Mouse (Mus musculus) lung, embryonic 16.5 days (tissue): ENCODE measurements around the gene Btbd9. TPM values are rescaled to one million over a fixed set of nuclear protein-coding genes. Genes with fewer than 3 reads are reported as not detected.
A peak's percentile ranks its signal among the peaks of the same experiment; 100 is the strongest.

Experiments
- ATAC-seq: fragments of 200-750 bp; cut with Nextera tagmentation; 2 replicates; pipeline ENCODE4 v1.8.0; 2017; ENCODE audit warnings: low read depth, mild to moderate bottlenecking, moderate library complexity
- H3K27ac ChIP-seq: fragments of 300-500 bp; sonication (generic); 2 replicates; pipeline ENCODE4 v1.5.1; 2014; ENCODE audit warnings: mild to moderate bottlenecking, control low read depth, low read length
- H3K27me3 ChIP-seq: fragments of 300-500 bp; sonication (generic); 2 replicates; pipeline ENCODE4 v1.6.1; 2014; ENCODE audit warnings: low read depth, low read length, mixed read lengths; ENCODE audit not compliant: control insufficient read depth, insufficient read depth
- H3K36me3 ChIP-seq: fragments of 300-500 bp; sonication (generic); 2 replicates; pipeline ENCODE4 v1.6.1; 2014; ENCODE audit warnings: low read length; ENCODE audit not compliant: control insufficient read depth, insufficient read depth
- H3K4me1 ChIP-seq: fragments of 300-500 bp; sonication (generic); replicated peaks from 2 replicates; pipeline ENCODE4 v1.6.1; 2014; ENCODE audit warnings: low read length, mixed read lengths; ENCODE audit not compliant: control insufficient read depth, insufficient read depth
- H3K4me2 ChIP-seq: fragments of 300-500 bp; sonication (generic); 2 replicates; pipeline ENCODE4 v1.6.1; 2014; ENCODE audit warnings: low read depth, low read length, control low read depth
- H3K4me3 ChIP-seq: fragments of 300-500 bp; sonication (generic); 2 replicates; pipeline ENCODE4 v1.5.1; 2014; ENCODE audit warnings: mild to moderate bottlenecking, low read length, control low read depth
- H3K9ac ChIP-seq: fragments of 300-500 bp; sonication (generic); 2 replicates; pipeline ENCODE4 v1.6.1; 2014; ENCODE audit warnings: low read length, control low read depth
- H3K9me3 ChIP-seq: fragments of 300-500 bp; sonication (generic); 2 replicates; pipeline ENCODE4 v1.6.1; 2016; ENCODE audit warnings: low read length; ENCODE audit not compliant: control insufficient read depth
- WGBS: fragments of 180-500 bp; shearing (Covaris S2); extraction: QIAGEN DNeasy Blood & Tissue Kit; methylation state at CpG from one replicate; pipeline ENCODE4 v1.1.7; 2014; 5-methylcytosine and 5-hydroxymethylcytosine counted together
- polyA plus RNA-seq: library from polyadenylated mRNA; unstranded; fragments of >200 nt; fragmentation: Nextera tagmentation; extraction: Ambion mirVana; gene quantifications from 2 replicates; pipeline ENCODE4 v1.2.1, GENCODE M21; 2015

Btbd9 gene
- polyA plus RNA-seq, 1 experiment from 2014 or later = 55.8 TPM

DNA sequence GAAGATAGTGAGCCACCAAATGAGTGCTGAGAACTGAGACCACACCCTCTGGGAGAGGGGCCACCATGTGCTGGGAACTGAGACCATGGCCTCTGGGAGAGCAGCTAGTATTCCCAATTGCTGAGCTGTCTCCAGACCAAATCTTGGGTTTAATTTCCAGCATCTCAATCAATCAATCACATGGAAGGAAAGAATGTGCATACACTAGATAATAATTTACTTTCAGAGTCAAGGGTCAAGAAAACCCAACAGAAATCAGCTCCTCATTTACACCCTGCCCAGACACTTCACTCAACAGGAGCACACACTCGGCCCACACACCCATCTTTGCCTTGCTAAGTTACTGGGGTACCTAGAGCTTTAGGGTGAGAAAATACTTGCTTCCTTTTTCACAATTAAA, 220.9 kb downstream of the Btbd9 start:
- ATAC-seq = no peak
- peaks cover under 1% of the 10 kb centered on the region for H3K4me1 ChIP-seq
- H3K9me3 ChIP-seq = no peaks in the 10 kb centered on the region
- H3K9ac ChIP-seq = no peak overlapping the region
- no peak overlapping the region for H3K4me2 ChIP-seq
- no peak overlapping the region for H3K27ac ChIP-seq
- 57% methylated on average over 1 of the region's 1 CpGs for WGBS
- no peaks in the 10 kb centered on the region for H3K27me3 ChIP-seq
- H3K4me3 ChIP-seq = no peak overlapping the region
- H3K36me3 ChIP-seq = no peaks in the 10 kb centered on the region

- Histone ChIP-seq H3K36me3 (no peaks in the 10 kb centered on the region), H3K4me3 (no peak overlapping the region), H3K27me3 (no peaks in the 10 kb centered on the region), H3K9ac (no peak overlapping the region), H3K4me2 (no peak overlapping the region), H3K9me3 (no peaks in the 10 kb centered on the region), H3K4me1 (peaks cover 2% of the 10 kb centered on the region), H3K27ac (no peak overlapping the region)
- no peak for ATAC-seq
- WGBS = 68% methylated on average over 5 of the region's 5 CpGs
Observed at GRCm38 (mm10) chr17:30354381-30354780, 221.9 kb downstream of the Btbd9 start.

DNA sequence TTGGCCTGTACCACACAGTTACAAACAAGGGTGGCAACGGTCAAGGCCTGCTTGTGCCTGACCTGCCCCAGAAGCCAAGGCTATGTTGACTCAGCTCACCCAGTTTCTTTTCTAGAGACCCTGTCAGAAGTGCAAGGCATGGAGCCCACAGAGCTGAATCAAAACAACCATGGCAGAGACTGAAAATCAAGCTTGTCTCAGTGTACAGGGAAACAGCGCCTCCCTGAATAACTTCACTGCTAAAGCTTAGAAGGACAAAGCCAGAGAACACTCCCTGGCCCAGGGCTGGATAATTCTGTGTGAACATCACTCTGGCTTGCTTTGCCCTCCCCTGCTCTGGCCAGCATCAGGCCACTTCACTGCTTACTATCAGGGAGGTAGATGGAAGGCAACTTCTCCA, 228.3 kb downstream of the Btbd9 start:
- peaks cover 25% of the 10 kb centered on the region for H3K4me1 ChIP-seq
- ATAC-seq = no peak
- H3K27ac ChIP-seq = no peak overlapping the region

GRCm38 (mm10) chr17:30347101-30347613, 229.1 kb downstream of the Btbd9 start:
- Histone ChIP-seq H3K27me3 (no peaks in the 10 kb centered on the region), H3K4me3 (no peak overlapping the region), H3K36me3 (no peaks in the 10 kb centered on the region), H3K9ac (no peak overlapping the region), H3K4me1 (peaks cover 25% of the 10 kb centered on the region), H3K9me3 (no peaks in the 10 kb centered on the region), H3K4me2 (no peak overlapping the region), H3K27ac (no peak overlapping the region)
- 12% methylated on average over 10 of the region's 10 CpGs for WGBS
- 0 out of 2 replicates have a peak, but pooled peaks have one; percentile 7 for ATAC-seq

More for the DNA sequence above, 228.3 kb downstream of the Btbd9 start:
- Histone ChIP-seq H3K9ac (no peak overlapping the region), H3K27me3 (no peaks in the 10 kb centered on the region), H3K4me3 (no peak overlapping the region), H3K9me3 (no peaks in the 10 kb centered on the region), H3K36me3 (no peaks in the 10 kb centered on the region), H3K4me2 (no peak overlapping the region)
- 80% methylated on average over 2 of the region's 2 CpGs for WGBS

GRCm38 (mm10) chr17:30345008-30345407, 231.3 kb downstream of the Btbd9 start:
- Histone ChIP-seq H3K27ac (no peak overlapping the region), H3K4me2 (no peak overlapping the region), H3K9me3 (no peaks in the 10 kb centered on the region), H3K36me3 (no peaks in the 10 kb centered on the region), H3K4me3 (no peak overlapping the region), H3K9ac (no peak overlapping the region), H3K27me3 (no peaks in the 10 kb centered on the region), H3K4me1 (peaks cover 25% of the 10 kb centered on the region)
- WGBS = 71% methylated on average over 3 of the region's 3 CpGs
- no peak for ATAC-seq

DNA sequence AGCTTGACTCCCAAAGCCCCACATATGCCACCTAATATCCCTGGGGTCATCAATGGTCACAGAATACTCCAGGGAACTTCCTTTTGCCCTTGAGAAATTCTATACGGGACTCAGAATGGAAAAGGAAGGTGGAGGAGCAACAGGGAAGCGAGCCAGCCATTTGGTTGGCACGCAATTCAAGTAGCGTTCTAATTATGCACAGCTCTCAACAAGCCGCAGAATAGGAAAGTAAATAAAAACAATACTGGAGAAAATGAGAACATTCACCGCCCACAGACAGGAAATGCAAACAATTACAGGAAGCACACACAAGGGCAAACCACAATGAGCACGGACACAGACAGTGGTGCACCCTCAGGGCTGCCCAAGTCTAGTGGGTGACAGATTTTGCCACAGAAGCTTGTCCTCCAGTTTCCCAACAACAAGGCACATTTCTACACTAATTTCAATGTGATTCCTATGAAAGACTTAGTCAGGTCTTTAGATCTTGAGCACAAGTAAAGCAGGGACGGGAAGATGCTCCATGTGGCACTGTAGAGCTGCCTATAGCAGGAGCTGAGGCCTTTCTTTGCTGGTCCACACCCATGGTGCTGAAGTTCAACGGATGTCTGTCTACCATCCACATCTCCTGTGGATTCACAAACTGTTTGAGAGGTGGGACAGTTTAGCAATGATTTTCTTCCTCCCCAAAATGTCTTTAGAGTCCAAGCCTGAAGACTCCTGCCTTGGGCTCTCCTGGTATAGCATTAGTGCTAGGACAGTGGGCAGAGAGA, 232.4 kb downstream of the Btbd9 start:
- Histone ChIP-seq H3K27me3 (no peaks in the 10 kb centered on the region), H3K9me3 (no peaks in the 10 kb centered on the region), H3K27ac (no peak overlapping the region), H3K36me3 (no peaks in the 10 kb centered on the region), H3K9ac (no peak overlapping the region), H3K4me3 (no peak overlapping the region), H3K4me1 (peaks cover 18% of the 10 kb centered on the region), H3K4me2 (no peak overlapping the region)
- ATAC-seq = no peak
- WGBS = 69% methylated on average over 9 of the region's 9 CpGs

DNA sequence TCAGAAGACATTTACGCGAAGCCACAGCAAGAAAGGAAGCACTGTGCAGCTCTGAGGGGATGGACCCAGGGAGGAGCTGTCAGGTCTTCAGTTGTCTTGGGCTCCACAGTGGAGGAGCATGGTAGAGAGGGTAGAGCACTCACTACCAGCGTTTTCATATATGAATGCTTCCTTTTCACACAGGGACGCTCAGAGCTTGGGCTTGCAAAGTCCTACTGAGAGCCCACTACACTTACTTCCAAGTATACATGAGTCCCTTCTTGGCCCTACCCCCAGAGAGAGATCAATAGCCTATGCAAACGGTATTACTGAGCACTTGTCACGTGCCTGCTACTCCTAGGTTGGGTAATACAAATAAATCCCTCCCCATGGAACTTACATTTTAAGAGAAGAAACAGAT, 234.7 kb downstream of the Btbd9 start:
- Histone ChIP-seq H3K36me3 (no peaks in the 10 kb centered on the region), H3K4me2 (no peak overlapping the region), H3K27me3 (no peaks in the 10 kb centered on the region), H3K4me3 (no peak overlapping the region), H3K4me1 (peaks cover 3% of the 10 kb centered on the region; the same call in 1 of the 2 replicates), H3K9ac (no peak overlapping the region), H3K27ac (no peak overlapping the region), H3K9me3 (no peaks in the 10 kb centered on the region)
- 77% methylated on average over 6 of the region's 6 CpGs for WGBS
- ATAC-seq = no peak

DNA sequence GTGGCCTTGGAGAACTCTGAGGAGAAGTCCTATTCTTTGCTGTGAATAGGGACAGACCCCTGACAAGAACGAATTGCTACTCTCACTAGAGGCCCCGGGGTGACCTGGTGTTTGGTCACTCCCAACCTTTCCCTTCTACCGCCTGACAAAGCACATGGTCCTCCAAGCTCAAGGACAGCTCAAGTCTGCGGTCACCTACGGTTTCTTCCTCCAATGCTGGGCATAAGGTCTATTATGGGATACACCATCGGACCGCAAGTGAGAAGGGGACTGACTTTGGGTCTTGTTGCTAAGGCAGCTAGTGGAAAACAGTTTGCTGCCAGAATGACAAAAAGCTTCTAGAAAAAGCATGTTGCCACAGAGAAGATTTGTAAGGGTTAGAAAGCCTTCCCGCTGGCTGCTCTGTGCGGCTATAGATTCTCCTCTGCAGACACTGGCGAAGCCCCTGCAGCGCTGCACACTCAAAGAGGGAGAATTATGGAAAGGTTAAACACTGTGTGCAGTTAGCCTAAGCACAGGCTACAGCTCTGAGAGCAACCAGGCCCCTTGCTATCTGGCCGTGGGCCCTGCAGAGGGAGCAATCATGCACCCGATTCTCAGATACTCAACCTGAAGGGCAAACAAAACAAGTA, 235.7 kb downstream of the Btbd9 start:
- no peak for ATAC-seq
- no peaks in the 10 kb centered on the region for H3K9me3 ChIP-seq
- H3K4me2 ChIP-seq = no peak overlapping the region
- peaks cover 6% of the 10 kb centered on the region; the same call in 1 of the 2 replicates for H3K4me1 ChIP-seq
- 76% methylated on average over 13 of the region's 13 CpGs for whole genome bisulfite sequencing
- H3K27ac ChIP-seq = no peak overlapping the region
- H3K9ac ChIP-seq = no peak overlapping the region
- no peaks in the 10 kb centered on the region for H3K27me3 ChIP-seq
- no peaks in the 10 kb centered on the region for H3K36me3 ChIP-seq
- H3K4me3 ChIP-seq = no peak overlapping the region

DNA sequence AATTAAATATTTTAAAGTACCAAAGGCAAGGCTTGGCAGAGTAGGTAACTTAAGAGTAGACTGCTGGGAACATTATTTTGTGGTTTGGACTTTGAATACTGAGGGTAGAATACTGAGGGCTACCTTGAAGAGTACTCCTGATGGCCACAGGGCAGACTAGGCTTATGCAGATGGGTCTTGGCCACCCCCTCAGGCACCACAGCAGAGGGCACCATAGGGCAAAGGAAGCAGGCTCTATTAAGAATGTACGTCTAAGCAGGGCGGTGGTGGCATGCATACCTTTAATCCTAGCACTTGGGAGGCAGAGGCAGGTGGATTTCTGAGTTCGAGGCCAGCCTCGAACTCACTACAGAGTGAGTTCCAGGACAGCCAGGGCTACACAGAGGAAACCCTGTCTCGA, 237.0 kb downstream of the Btbd9 start:
- no peak overlapping the region for H3K9ac ChIP-seq
- 91% methylated on average over 5 of the region's 5 CpGs for WGBS
- no peaks in the 10 kb centered on the region for H3K9me3 ChIP-seq
- no peak overlapping the region for H3K27ac ChIP-seq
- H3K4me3 ChIP-seq = no peak overlapping the region
- no peak overlapping the region for H3K4me2 ChIP-seq
- ATAC-seq = no peak
- H3K4me1 ChIP-seq = peaks cover 6% of the 10 kb centered on the region; the same call in 1 of the 2 replicates
- H3K36me3 ChIP-seq = no peaks in the 10 kb centered on the region
- no peaks in the 10 kb centered on the region for H3K27me3 ChIP-seq
